Mouse (Mus musculus) forebrain, postnatal 0 days (tissue): ENCODE data around the gene Gm20481. TPM values are rescaled to one million over a fixed set of nuclear protein-coding genes. Genes with fewer than 3 reads are reported as not detected.
"Not testable (repeated sequence)": the region's sequence is repeated elsewhere in the genome, so short reads cannot be mapped to it uniquely, and the experiment has no call there.

Source experiments
- ATAC-seq: fragments of 200-750 bp; cut with Nextera tagmentation; 2 replicates; pipeline ENCODE4 v1.8.0; 2017; ENCODE audit warnings: mild to moderate bottlenecking, moderate library complexity
- DNase-seq: peaks from one replicate; pipeline ENCODE4 v3.0.0-alpha.2; 2015
- H3K27ac ChIP-seq: fragments of 300-500 bp; sonication (generic); 2 replicates; pipeline ENCODE4 v1.5.1; 2014; ENCODE audit warnings: low read depth, mild to moderate bottlenecking, antibody characterized with exemption, low read length, moderate library complexity, mixed read lengths
- H3K27me3 ChIP-seq: fragments of 300-500 bp; sonication (generic); 2 replicates; pipeline ENCODE4 v1.6.1; 2014; ENCODE audit warnings: mild to moderate bottlenecking, low read length, mixed read lengths; ENCODE audit not compliant: insufficient read depth
- H3K36me3 ChIP-seq: fragments of 300-500 bp; sonication (generic); 2 replicates; pipeline ENCODE4 v1.6.1; 2014; ENCODE audit warnings: mild to moderate bottlenecking, moderate library complexity; ENCODE audit not compliant: insufficient read depth
- H3K4me1 ChIP-seq: fragments of 300-500 bp; sonication (generic); 2 replicates; pipeline ENCODE4 v1.6.1; 2014; ENCODE audit warnings: antibody characterized with exemption; ENCODE audit not compliant: insufficient read depth
- H3K4me2 ChIP-seq: fragments of 300-500 bp; sonication (generic); 2 replicates; pipeline ENCODE4 v1.6.1; 2014; ENCODE audit warnings: low read depth, mild to moderate bottlenecking, moderate library complexity
- H3K4me3 ChIP-seq: fragments of 300-500 bp; sonication (generic); 2 replicates; pipeline ENCODE4 v1.5.1; 2014; ENCODE audit warnings: low read depth, low read length, mixed read lengths
- H3K9ac ChIP-seq: fragments of 300-500 bp; sonication (generic); 2 replicates; pipeline ENCODE4 v1.6.1; 2014; ENCODE audit warnings: mild to moderate bottlenecking
- H3K9me3 ChIP-seq: fragments of 300-500 bp; sonication (generic); 2 replicates; pipeline ENCODE4 v1.6.1; 2016; ENCODE audit warnings: low read length
- CTCF ChIP-seq: sonication (generic); IDR thresholded peaks from 2 replicates; pipeline ENCODE4 v1.5.1; 2016; ENCODE audit warnings: antibody characterized with exemption, control low read depth, low read depth
- WGBS: fragments of 180-500 bp; shearing (Covaris S2); extraction: QIAGEN DNeasy Blood & Tissue Kit; methylation state at CpG from one replicate; pipeline ENCODE4 v1.1.7; 2014; 5-methylcytosine and 5-hydroxymethylcytosine counted together
- polyA plus RNA-seq: library from polyadenylated mRNA; unstranded; fragments of >200 nt; fragmentation: Nextera tagmentation; extraction: Ambion mirVana; gene quantifications from 2 replicates; pipeline ENCODE4 v1.2.1, GENCODE M21; 2015
- total RNA-seq: library from RNA; depleted of rRNA; stranded (reverse); fragments of >200 nt; gene quantifications from 2 replicates; pipeline ENCODE4 v1.2.3, GENCODE M21; 2014

Gene Gm20481
- total and polyA plus RNA-seq, 2 experiments from 2014 or later, result not detected

GRCm38 (mm10) chr17:34946486-34947140, 23.1 kb upstream of the Gm20481 start:
- no peak overlapping the region for H3K4me2 ChIP-seq
- no peak overlapping the region for H3K9ac ChIP-seq
- ATAC-seq, result no peak
- peaks cover 10% of the 10 kb centered on the region for H3K36me3 ChIP-seq
- no peak overlapping the region for H3K4me3 ChIP-seq
- DNase-seq, result no peak
- H3K27me3 ChIP-seq, result no peaks in the 10 kb centered on the region
- 90% methylated on average over 5 of the region's 5 CpGs for WGBS
- no peak for TF ChIP-seq CTCF
- no peaks in the 10 kb centered on the region for H3K9me3 ChIP-seq
- H3K27ac ChIP-seq, result no peak overlapping the region
- peaks cover 8% of the 10 kb centered on the region for H3K4me1 ChIP-seq

- Histone ChIP-seq H3K9me3 (no peaks in the 10 kb centered on the region), H3K4me3 (no peak overlapping the region), H3K4me1 (peaks cover 8% of the 10 kb centered on the region), H3K27ac (no peak overlapping the region), H3K4me2 (no peak overlapping the region), H3K36me3 (peaks cover 10% of the 10 kb centered on the region), H3K9ac (no peak overlapping the region), H3K27me3 (no peaks in the 10 kb centered on the region)
- DNase-seq (peak; percentile 36), ATAC-seq (no peak)
- peak; percentile 51 for TF ChIP-seq CTCF
- WGBS, result 20% methylated on average over 8 of the region's 8 CpGs
Observed at GRCm38 (mm10) chr17:34947606-34948005, 22.1 kb upstream of the Gm20481 start.

GRCm38 (mm10) chr17:34948721-34949552, 20.8 kb upstream of the Gm20481 start:
- not testable (repeated sequence) for ATAC-seq, H3K9ac ChIP-seq, H3K9me3 ChIP-seq, H3K4me2 ChIP-seq, H3K27ac ChIP-seq, H3K4me3 ChIP-seq, H3K27me3 ChIP-seq, DNase-seq, H3K4me1 ChIP-seq
- H3K36me3 ChIP-seq, result peaks cover 10% of the 10 kb centered on the region
- 64% methylated on average over 9 of the region's 9 CpGs for WGBS

- H3K27ac ChIP-seq, result no peak overlapping the region
- no peak overlapping the region for H3K4me3 ChIP-seq
- ATAC-seq, result no peak
- no peak overlapping the region for H3K9ac ChIP-seq
- no peaks in the 10 kb centered on the region for H3K9me3 ChIP-seq
- no peak for DNase-seq
- no peak overlapping the region for H3K4me2 ChIP-seq
- peaks cover 10% of the 10 kb centered on the region for H3K36me3 ChIP-seq
- no peaks in the 10 kb centered on the region for H3K27me3 ChIP-seq
- H3K4me1 ChIP-seq, result peaks cover 8% of the 10 kb centered on the region
- 40% methylated on average over 4 of the region's 4 CpGs for WGBS
- no peak for TF ChIP-seq CTCF
Observed at GRCm38 (mm10) chr17:34949553-34949969, 20.2 kb upstream of the Gm20481 start.

GRCm38 (mm10) chr17:34950514-34951455, 18.9 kb upstream of the Gm20481 start:
- H3K36me3 ChIP-seq, result peaks cover 10% of the 10 kb centered on the region
- peak; percentile 32 for TF ChIP-seq CTCF
- 20% methylated on average over 10 of the region's 10 CpGs for WGBS
- peak overlapping the region; percentile 81 for H3K4me2 ChIP-seq
- DNase-seq, result no peak
- no peaks in the 10 kb centered on the region for H3K9me3 ChIP-seq
- peak overlapping the region; percentile 83 for H3K4me3 ChIP-seq
- peak overlapping the region; percentile 99 for H3K9ac ChIP-seq
- H3K27me3 ChIP-seq, result no peaks in the 10 kb centered on the region
- peak overlapping the region; percentile 92 for H3K27ac ChIP-seq
- ATAC-seq, result no peak
- peaks cover 8% of the 10 kb centered on the region for H3K4me1 ChIP-seq

DNA sequence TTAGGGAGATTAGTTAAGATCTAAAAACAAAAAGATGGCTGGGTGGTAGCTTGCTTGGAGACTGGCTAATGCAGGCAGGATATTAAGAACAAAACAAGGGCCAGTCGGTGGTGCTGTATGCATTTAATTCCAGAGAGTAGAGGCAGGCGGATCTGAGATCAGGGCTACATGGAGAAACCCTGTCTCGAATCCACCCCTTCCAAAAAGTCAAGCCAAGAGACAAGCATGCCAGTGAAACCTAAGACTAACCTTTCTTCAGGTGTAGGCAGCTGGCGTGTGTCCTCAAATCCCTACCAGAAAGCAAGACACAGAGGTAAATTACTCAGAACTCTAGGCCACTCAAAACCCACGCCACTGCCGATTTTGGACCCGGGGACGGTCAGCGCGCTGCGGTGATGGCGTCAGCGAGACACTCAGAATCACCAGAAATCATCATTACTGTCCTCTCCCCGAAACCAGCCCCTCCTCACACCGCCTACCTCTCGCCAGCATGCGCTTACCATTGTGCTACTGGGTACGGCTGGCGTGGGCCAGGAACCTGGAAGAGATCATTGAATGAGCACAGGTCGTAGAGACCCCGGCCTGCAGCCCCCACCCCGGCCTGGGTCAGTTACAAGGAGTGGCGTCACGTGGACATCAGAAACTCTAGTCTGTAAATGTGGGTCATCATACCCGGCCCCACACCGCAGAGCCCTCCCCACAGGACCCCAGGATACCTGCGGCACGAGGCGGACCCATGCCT, 17.9 kb upstream of the Gm20481 start:
- Histone ChIP-seq H3K27me3 (no peaks in the 10 kb centered on the region), H3K4me1 (peaks cover 8% of the 10 kb centered on the region), H3K36me3 (peaks cover 10% of the 10 kb centered on the region), H3K9me3 (no peaks in the 10 kb centered on the region), H3K4me2 (peak overlapping the region; percentile 81), H3K4me3 (peak overlapping the region; percentile 83), H3K9ac (peak overlapping the region; percentile 99), H3K27ac (peak overlapping the region; percentile 92)
- ATAC-seq (peak; percentile 55), DNase-seq (peak; percentile 58)
- no peak for TF ChIP-seq CTCF
- 0% methylated on average over 29 of the region's 29 CpGs for WGBS
